Mouse (Mus musculus) CH12.LX (cell line): ENCODE data around the gene Psors1c2. TPM values are rescaled to one million over a fixed set of nuclear protein-coding genes. Genes with fewer than 3 reads are reported as not detected.

Experiments used
- DNase-seq: peaks from one replicate; pipeline ENCODE4 v3.0.0-alpha.2; 2013; ENCODE audit errors: extremely low read depth
- H3K27ac ChIP-seq: 2 replicates; pipeline ENCODE4 v1.5.1; 2012; ENCODE audit warnings: low read depth, mild to moderate bottlenecking, control low read depth, moderate library complexity; ENCODE audit not compliant: insufficient read depth
- H3K27me3 ChIP-seq: replicated peaks from 2 replicates; pipeline ENCODE3; 2012; ENCODE audit warnings: inconsistent platforms
- H3K36me3 ChIP-seq, 2 experiments: replicated peaks in 1 of 2; 2 replicates each; pipeline versions ENCODE3 to v1.6.1; 2012; ENCODE audit warnings: inconsistent platforms in 1 of 2, low read length in 1 of 2, mild to moderate bottlenecking in 1 of 2, mixed read lengths in 1 of 2, moderate library complexity in 1 of 2; ENCODE audit not compliant: control insufficient read depth in 1 of 2, insufficient read depth in 1 of 2
- H3K4me1 ChIP-seq, 2 experiments: 2 replicates each; pipeline ENCODE4 v1.6.1; 2012; ENCODE audit warnings: inconsistent platforms in 1 of 2, moderate library complexity in 1 of 2; ENCODE audit not compliant: insufficient read depth in 2 of 2, control insufficient read depth in 1 of 2
- H3K4me2 ChIP-seq: 2 replicates; pipeline ENCODE4 v1.6.1; 2012; ENCODE audit warnings: low read depth, mild to moderate bottlenecking, control low read depth; ENCODE audit not compliant: poor library complexity, insufficient read depth, severe bottlenecking
- H3K4me3 ChIP-seq, 3 experiments: fragments of 150-350 bp in 1 of 3; sonication (generic) in 1 of 3; replicated peaks in 1 of 3; 2 replicates each; pipeline versions ENCODE3 to v1.5.1; 2011 to 2012; ENCODE audit warnings: low read depth in 2 of 3, low read length in 2 of 3, mild to moderate bottlenecking in 2 of 3, moderate library complexity in 2 of 3, control low read depth in 1 of 3, improper control_type of control experiment in 1 of 3, inconsistent platforms in 1 of 3, mixed read lengths in 1 of 3; ENCODE audit not compliant: poor library complexity in 1 of 3
- H3K79me2 ChIP-seq: replicated peaks from 2 replicates; pipeline ENCODE4 v1.6.1; 2012; ENCODE audit warnings: mild to moderate bottlenecking, moderate library complexity; ENCODE audit not compliant: control insufficient read depth, poor library complexity, insufficient read depth, severe bottlenecking; ENCODE audit errors: extremely low read depth
- H3K9ac ChIP-seq: 2 replicates; pipeline ENCODE4 v1.6.1; 2012; ENCODE audit warnings: low read depth, mild to moderate bottlenecking, control low read depth, moderate library complexity; ENCODE audit not compliant: insufficient read depth
- H3K9me3 ChIP-seq: replicated peaks from 2 replicates; pipeline ENCODE3; 2012; ENCODE audit warnings: low read length, inconsistent platforms, mixed read lengths
- BHLHE40 ChIP-seq: IDR thresholded peaks from 2 replicates; pipeline ENCODE4 v1.6.1; 2011; ENCODE audit warnings: mild to moderate bottlenecking, low read depth, low read length, improper control_type of control experiment
- CHD1 ChIP-seq: IDR thresholded peaks from 2 replicates; pipeline ENCODE4 v1.6.1; 2012; ENCODE audit warnings: low read depth, low read length, improper control_type of control experiment, inconsistent platforms
- CHD2 ChIP-seq: IDR thresholded peaks from 2 replicates; pipeline ENCODE4 v1.6.1; 2011; ENCODE audit warnings: low read length, improper control_type of control experiment
- CTCF ChIP-seq, 2 experiments: IDR thresholded peaks in 1 of 2; conservative IDR thresholded peaks in 1 of 2; 2 replicates each; pipeline ENCODE4 v1.5.1; 2011 to 2012; ENCODE audit warnings: low read depth in 2 of 2, low read length in 2 of 2, improper control_type of control experiment in 1 of 2, inconsistent platforms in 1 of 2, mild to moderate bottlenecking in 1 of 2, moderate library complexity in 1 of 2
- E2F4 ChIP-seq: IDR thresholded peaks from 2 replicates; pipeline ENCODE4 v1.6.1; 2011; ENCODE audit warnings: low read depth, low read length, improper control_type of control experiment; ENCODE audit not compliant: insufficient replicate concordance
- ELF1 ChIP-seq: IDR thresholded peaks from 2 replicates; pipeline ENCODE4 v1.6.1; 2014; ENCODE audit warnings: low read depth, mild to moderate bottlenecking, inconsistent platforms, low read length, improper control_type of control experiment
- GABPA ChIP-seq: IDR thresholded peaks from 2 replicates; pipeline ENCODE4 v1.6.1; 2012; ENCODE audit warnings: low read depth, low read length, improper control_type of control experiment, inconsistent platforms; ENCODE audit not compliant: insufficient replicate concordance
- IRF4 ChIP-seq: IDR thresholded peaks from 2 replicates; pipeline ENCODE4 v1.6.1; 2014; ENCODE audit warnings: low read depth, mild to moderate bottlenecking, inconsistent platforms, low read length, improper control_type of control experiment
- JUN ChIP-seq: IDR thresholded peaks from 2 replicates; pipeline ENCODE4 v1.6.1; 2011; ENCODE audit warnings: low read depth, mild to moderate bottlenecking, low read length, improper control_type of control experiment, moderate library complexity; ENCODE audit not compliant: insufficient read depth
- JUND ChIP-seq: conservative IDR thresholded peaks from 2 replicates; pipeline ENCODE4 v1.6.1; 2011; ENCODE audit warnings: low read depth, low read length, improper control_type of control experiment
- KAT2A ChIP-seq: IDR thresholded peaks from 2 replicates; pipeline ENCODE4 v1.6.1; 2012; ENCODE audit warnings: low read length, improper control_type of control experiment, inconsistent platforms; ENCODE audit not compliant: insufficient replicate concordance
- MAFK ChIP-seq: IDR thresholded peaks from 2 replicates; pipeline ENCODE4 v1.6.1; 2011; ENCODE audit warnings: low read length, improper control_type of control experiment; ENCODE audit not compliant: insufficient replicate concordance
- MAX ChIP-seq: IDR thresholded peaks from 2 replicates; pipeline ENCODE4 v1.6.1; 2011; ENCODE audit warnings: low read length, improper control_type of control experiment
- MAZ ChIP-seq: IDR thresholded peaks from 2 replicates; pipeline ENCODE4 v1.6.1; 2012; ENCODE audit warnings: low read depth, mild to moderate bottlenecking, inconsistent platforms, low read length, improper control_type of control experiment, moderate library complexity
- MEF2A ChIP-seq: IDR thresholded peaks from 2 replicates; pipeline ENCODE4 v1.6.1; 2014; ENCODE audit warnings: low read depth, mild to moderate bottlenecking, inconsistent platforms, low read length, improper control_type of control experiment, borderline replicate concordance
- MYC ChIP-seq: IDR thresholded peaks from 2 replicates; pipeline ENCODE4 v1.6.1; 2011; ENCODE audit warnings: low read depth, mild to moderate bottlenecking, improper control_type of control experiment, low read length
- NELFE ChIP-seq: IDR thresholded peaks from 2 replicates; pipeline ENCODE4 v1.6.1; 2011; ENCODE audit warnings: low read depth, low read length, improper control_type of control experiment
- NRF1 ChIP-seq: IDR thresholded peaks from 2 replicates; pipeline ENCODE4 v1.6.1; 2014; ENCODE audit warnings: low read depth, mild to moderate bottlenecking, inconsistent platforms, low read length, improper control_type of control experiment, moderate library complexity
- PAX5 ChIP-seq: IDR thresholded peaks from 2 replicates; pipeline ENCODE4 v1.6.1; 2012; ENCODE audit warnings: low read length, inconsistent platforms, mixed read lengths
- POLR2A ChIP-seq: IDR thresholded peaks from 2 replicates; pipeline ENCODE4 v1.6.1; 2011; ENCODE audit warnings: low read depth, mild to moderate bottlenecking, improper control_type of control experiment, low read length
- RAD21 ChIP-seq: IDR thresholded peaks from 2 replicates; pipeline ENCODE4 v1.6.1; 2011; ENCODE audit warnings: low read depth, mild to moderate bottlenecking, low read length, improper control_type of control experiment, moderate library complexity
- SIN3A ChIP-seq: IDR thresholded peaks from 2 replicates; pipeline ENCODE4 v1.6.1; 2012; ENCODE audit warnings: low read length, improper control_type of control experiment, inconsistent platforms
- SMC3 ChIP-seq: IDR thresholded peaks from 2 replicates; pipeline ENCODE4 v1.6.1; 2011; ENCODE audit warnings: low read depth, low read length, improper control_type of control experiment
- TCF12 ChIP-seq: IDR thresholded peaks from 2 replicates; pipeline ENCODE4 v1.6.1; 2014; ENCODE audit warnings: low read depth, mild to moderate bottlenecking, inconsistent platforms, low read length, improper control_type of control experiment
- UBTF ChIP-seq: IDR thresholded peaks from 2 replicates; pipeline ENCODE4 v1.6.1; 2012; ENCODE audit warnings: low read depth, mild to moderate bottlenecking, inconsistent platforms, low read length, improper control_type of control experiment, moderate library complexity
- USF1 ChIP-seq: IDR thresholded peaks from 2 replicates; pipeline ENCODE4 v1.6.1; 2014; ENCODE audit warnings: low read depth, mild to moderate bottlenecking, inconsistent platforms, low read length, improper control_type of control experiment
- USF2 ChIP-seq: conservative IDR thresholded peaks from 2 replicates; pipeline ENCODE4 v1.6.1; 2011; ENCODE audit warnings: low read depth, low read length, improper control_type of control experiment
- ZC3H11A ChIP-seq: IDR thresholded peaks from 2 replicates; pipeline ENCODE4 v1.6.1; 2012; ENCODE audit warnings: low read depth, mild to moderate bottlenecking, inconsistent platforms, low read length, improper control_type of control experiment
- ZKSCAN1 ChIP-seq: IDR thresholded peaks from 2 replicates; pipeline ENCODE4 v1.6.1; 2012; ENCODE audit warnings: low read depth, inconsistent platforms, low read length, improper control_type of control experiment, borderline replicate concordance
- ZMIZ1 ChIP-seq: IDR thresholded peaks from 2 replicates; pipeline ENCODE4 v1.6.1; 2012; ENCODE audit warnings: low read depth, mild to moderate bottlenecking, inconsistent platforms, low read length, improper control_type of control experiment
- ZNF384 ChIP-seq: IDR thresholded peaks from 2 replicates; pipeline ENCODE4 v1.6.1; 2012; ENCODE audit warnings: low read depth, low read length, improper control_type of control experiment, inconsistent platforms
- dilution Hi-C: fragments of 300-500 bp; cut with MboI; formaldehyde crosslinking; loops from 2 replicates; pipeline ENCODE4 v1.14.3; 2020; ENCODE audit warnings: low sequenced_read_pairs; ENCODE audit not compliant: extremely low pct_unique_long_range_greater_than_20kb, extremely low pct_ligation_motif_present
- in situ Hi-C: fragments of 300-500 bp; cut with MboI; formaldehyde crosslinking; loops from 3 replicates; pipeline ENCODE4 v1.14.3; 2019; ENCODE audit warnings: low sequenced_read_pairs, low pct_ligation_motif_present, low pct_unique_long_range_greater_than_20kb, mixed read lengths
- polyA plus RNA-seq: library from polyadenylated mRNA; unstranded; fragments of >175 nt; gene quantifications from 2 replicates; pipeline ENCODE4 v1.2.1, GENCODE M21; 2012; ENCODE audit warnings: low read depth; ENCODE audit not compliant: insufficient read length
- total RNA-seq, 2 experiments: library from RNA; depleted of rRNA; stranded (reverse); fragments of 300-350 nt in 1 of 2; fragments of >200 nt in 1 of 2; gene quantifications; 2 replicates each; pipeline ENCODE4 v1.2.3; 2012 to 2014

The Psors1c2 gene
- total and polyA plus RNA-seq, 3 experiments: 0.27 TPM; not detected in 2

DNA sequence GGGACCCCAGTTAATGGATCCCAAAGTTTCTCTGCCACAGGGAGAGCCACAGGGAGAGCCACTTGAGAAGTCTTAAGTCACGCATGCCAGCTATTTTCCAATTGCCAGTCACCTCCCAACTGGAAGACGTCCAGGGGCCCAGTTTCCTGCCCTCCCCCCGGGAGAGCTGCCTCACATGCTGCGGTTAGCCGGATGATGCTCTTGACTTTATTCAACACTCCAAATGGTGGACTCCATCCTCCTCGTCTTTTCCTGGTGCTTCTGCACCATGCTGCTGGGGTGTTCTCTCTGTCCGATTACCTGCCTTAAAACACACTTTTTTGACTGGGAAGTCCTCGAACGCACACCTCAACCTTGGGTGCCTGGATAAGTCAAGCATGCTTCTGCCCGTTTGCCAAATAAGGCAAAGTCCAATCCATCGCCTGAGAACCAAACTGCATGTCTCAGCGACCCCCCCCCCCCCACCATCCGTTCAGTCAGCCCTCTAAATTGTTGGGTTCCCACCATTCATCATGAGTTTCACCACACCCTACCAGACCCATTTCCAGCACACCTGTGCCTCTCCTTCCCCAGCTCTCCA is 23.3 kb downstream of the Psors1c2 start:
- no peaks in the 10 kb centered on the region for H3K79me2 ChIP-seq
- no peak overlapping the region for H3K27ac ChIP-seq
- dilution Hi-C loops: no loop called here
- peaks cover 0 to 4% of the 10 kb centered on the region in 2 experiments for H3K36me3 ChIP-seq
- DNase-seq: no peak
- H3K9ac ChIP-seq: 0 out of 2 replicates have a peak overlapping the region, but pooled peaks have one; percentile 81
- peaks cover 21 to 49% of the 10 kb centered on the region in 2 experiments for H3K4me1 ChIP-seq
- no peaks in the 10 kb centered on the region for H3K9me3 ChIP-seq
- H3K27me3 ChIP-seq: no peaks in the 10 kb centered on the region
- H3K4me2 ChIP-seq: peak overlapping the region; percentile 41; the same call in 1 of the 2 replicates
- TF ChIP-seq MAZ (no peak), TCF12 (no peak), USF1 (no peak)
- in situ Hi-C loops: no loop called here
- peak overlapping the region; percentile 62 to 89 (median 73) for H3K4me3 ChIP-seq

DNA sequence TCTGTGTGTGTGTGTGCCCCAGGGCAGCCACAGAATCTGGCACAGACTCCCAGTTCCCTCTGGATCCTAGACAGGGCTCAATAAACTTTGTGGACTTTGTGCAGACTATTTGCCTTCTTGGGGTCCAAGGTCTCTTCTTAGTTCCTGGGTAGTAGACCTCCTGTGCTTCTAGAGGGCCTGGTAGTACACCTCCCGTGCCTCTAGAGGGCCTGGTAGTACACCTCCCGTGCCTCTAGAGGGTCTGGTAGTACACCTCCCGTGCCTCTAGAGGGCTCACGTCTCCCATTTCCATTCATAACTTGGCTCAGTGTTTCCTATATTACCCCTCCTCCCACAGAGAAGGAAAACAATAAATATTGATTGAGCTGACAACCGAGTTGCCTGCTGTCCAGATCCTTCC is 23.8 kb downstream of the Psors1c2 start:
- dilution Hi-C loops: no loop called here
- H3K36me3 ChIP-seq: peaks cover 0 to 4% of the 10 kb centered on the region in 2 experiments
- H3K9ac ChIP-seq: no peak overlapping the region
- no peak overlapping the region for H3K4me2 ChIP-seq
- H3K27me3 ChIP-seq: no peaks in the 10 kb centered on the region
- TF ChIP-seq ZKSCAN1 (no peak), ZMIZ1 (no peak), PAX5 (no peak), MAX (no peak), SMC3 (0 out of 2 replicates have a peak, but pooled peaks have one; percentile 24), MEF2A (no peak), CHD2 (no peak), JUND (0 out of 2 replicates have a peak, but pooled peaks have one; percentile 15), GABPA (no peak), MYC (no peak), BHLHE40 (no peak), NELFE (peak; percentile 71; the same call in 1 of the 2 replicates), UBTF (no peak), ZNF384 (no peak), SIN3A (no peak), E2F4 (no peak), ZC3H11A (no peak), IRF4 (peak; percentile 45; the same call in 1 of the 2 replicates), CHD1 (no peak), MAFK (no peak), JUN (no peak), TCF12 (no peak), ELF1 (no peak), USF2 (no peak), RAD21 (peak; percentile 16), KAT2A (no peak), POLR2A (no peak), CTCF (conservative IDR thresholded peaks at IDR 0.05 in 1 of 2, IDR thresholded peaks at IDR 0.05 in 1 of 2; ENCODE audit: low read depth in 2 of 2, low read length in 2 of 2) (peak; percentile 94 to 99), NRF1 (no peak)
- TF ChIP-seq, all 38 proteins: peak for 6
- Histone ChIP-seq H3K9me3 (no peaks in the 10 kb centered on the region), H3K4me1 (peaks cover 18 to 44% of the 10 kb centered on the region in 2 experiments), H3K4me3 (no peak overlapping the region), H3K27ac (no peak overlapping the region), H3K79me2 (no peaks in the 10 kb centered on the region)
- in situ Hi-C loops: no loop called here
- DNase-seq: peak; percentile 63
